Mouse (Mus musculus): Measurements from ENCODE around the gene Terf2ip. TPM values are rescaled to one million over a fixed set of nuclear protein-coding genes. Genes with fewer than 3 reads are reported as not detected.

Gene Terf2ip
- polyA plus RNA-seq, 1 experiment: 9.0 TPM

DNA sequence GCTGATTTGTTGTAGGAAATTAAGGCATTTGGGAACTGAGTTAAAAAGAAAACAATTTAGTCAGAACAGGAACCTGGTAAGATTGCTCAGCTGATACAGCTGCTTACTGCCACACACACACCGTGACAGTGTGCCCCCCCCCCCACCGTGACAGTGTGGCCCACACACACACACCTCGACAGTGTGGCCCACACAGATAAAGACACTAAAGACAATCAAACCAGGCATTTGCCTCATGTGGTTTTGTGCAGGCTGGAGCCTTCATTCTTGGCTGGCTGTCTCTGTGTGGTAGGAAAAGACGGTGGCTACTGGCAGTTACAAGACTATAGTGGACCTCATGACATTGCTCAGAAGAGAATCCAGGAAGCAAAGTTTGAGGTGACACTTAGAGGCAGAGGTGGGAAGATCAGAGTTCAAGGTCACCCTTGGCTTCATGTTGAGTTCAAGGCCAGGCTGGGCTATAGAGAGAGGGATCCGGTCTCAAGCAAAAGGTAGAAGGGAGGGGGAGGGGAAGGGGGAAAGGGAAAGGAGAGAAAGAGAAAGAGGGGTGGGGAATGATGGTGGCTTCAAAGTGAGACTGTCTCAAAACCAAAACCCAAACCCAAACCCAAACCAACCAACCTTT lies 43.8 kb upstream of the Terf2ip start:
- WGBS: 83% methylated on average over 5 of the region's 5 CpGs
- Histone ChIP-seq H3K4me1 (ENCODE audit: control insufficient read depth, insufficient read depth, low read length) (no peaks in the 10 kb centered on the region), H3K36me3 (ENCODE audit: control insufficient read depth, insufficient read depth, low read length) (no peaks in the 10 kb centered on the region), H3K27ac (ENCODE audit: insufficient read depth, low read depth, low read length) (no peak overlapping the region), H3K27me3 (replicated peaks; ENCODE audit: control insufficient read depth, insufficient read depth, low read length) (no peaks in the 10 kb centered on the region), H3K4me3 (ENCODE audit: insufficient read depth, low read depth, low read length) (no peak overlapping the region)
- DNase-seq: no peak
- TF ChIP-seq CTCF (conservative IDR thresholded peaks at IDR 0.05; ENCODE audit: insufficient read depth, insufficient read length, low read depth, low read length) (no peak), POLR2A (IDR thresholded peaks at IDR 0.05; ENCODE audit: low read depth, low read length) (no peak)

DNA sequence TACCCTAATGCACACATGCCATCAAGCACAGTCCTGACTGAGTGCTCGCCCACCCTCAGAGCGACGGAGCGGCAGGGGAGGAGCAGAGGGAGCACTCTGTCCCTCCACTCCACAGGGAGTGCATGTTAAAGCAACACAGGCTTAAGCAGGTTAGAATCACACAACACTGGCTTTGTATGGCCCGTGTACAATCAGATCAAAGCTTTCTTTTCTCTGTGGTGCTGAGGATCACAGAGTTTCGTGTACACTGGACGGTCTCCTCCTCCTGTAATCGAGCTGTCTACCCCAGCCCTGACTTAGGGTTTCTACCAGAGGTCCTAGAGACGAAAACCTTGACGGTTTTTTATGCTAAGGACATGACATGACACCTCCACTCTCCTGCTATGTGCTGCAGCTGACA lies 42.7 kb upstream of the Terf2ip start:
- WGBS: 88% methylated on average over 10 of the region's 10 CpGs
- no peaks in the 10 kb centered on the region for H3K4me1 ChIP-seq (ENCODE audit: control insufficient read depth, insufficient read depth, low read length)
- TF ChIP-seq CTCF (conservative IDR thresholded peaks at IDR 0.05; ENCODE audit: insufficient read depth, insufficient read length, low read depth, low read length): no peak
- no peak for TF ChIP-seq POLR2A (IDR thresholded peaks at IDR 0.05; ENCODE audit: low read depth, low read length)
- no peak overlapping the region for H3K27ac ChIP-seq (ENCODE audit: insufficient read depth, low read depth, low read length)
- no peaks in the 10 kb centered on the region for H3K27me3 ChIP-seq (replicated peaks; ENCODE audit: control insufficient read depth, insufficient read depth, low read length)
- H3K4me3 ChIP-seq (ENCODE audit: insufficient read depth, low read depth, low read length): no peak overlapping the region
- DNase-seq: no peak
- H3K36me3 ChIP-seq (ENCODE audit: control insufficient read depth, insufficient read depth, low read length): no peaks in the 10 kb centered on the region

DNA sequence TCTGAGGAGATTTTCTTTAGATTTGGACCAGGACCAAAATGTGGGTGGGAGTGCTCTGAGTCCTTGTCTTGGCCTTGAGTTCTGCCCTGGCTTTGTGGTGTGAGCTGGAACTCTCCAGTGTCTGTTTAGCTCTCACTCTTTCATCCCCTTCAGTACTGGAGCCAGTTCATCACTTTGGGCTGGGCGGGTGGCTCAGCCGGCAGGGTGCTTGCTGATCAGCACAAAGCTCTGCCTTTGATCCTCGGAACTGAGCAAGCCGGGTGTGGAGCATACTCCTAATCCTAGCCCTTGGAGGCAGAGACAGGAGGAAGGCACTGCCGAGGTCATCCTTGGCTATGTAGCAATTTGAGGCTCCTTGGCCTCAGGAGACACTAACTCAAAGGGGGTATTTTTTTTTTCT lies 42.2 kb upstream of the Terf2ip start:
- H3K4me1 ChIP-seq (ENCODE audit: control insufficient read depth, insufficient read depth, low read length): no peaks in the 10 kb centered on the region
- WGBS: 62% methylated on average over 5 of the region's 5 CpGs
- no peak for DNase-seq

DNA sequence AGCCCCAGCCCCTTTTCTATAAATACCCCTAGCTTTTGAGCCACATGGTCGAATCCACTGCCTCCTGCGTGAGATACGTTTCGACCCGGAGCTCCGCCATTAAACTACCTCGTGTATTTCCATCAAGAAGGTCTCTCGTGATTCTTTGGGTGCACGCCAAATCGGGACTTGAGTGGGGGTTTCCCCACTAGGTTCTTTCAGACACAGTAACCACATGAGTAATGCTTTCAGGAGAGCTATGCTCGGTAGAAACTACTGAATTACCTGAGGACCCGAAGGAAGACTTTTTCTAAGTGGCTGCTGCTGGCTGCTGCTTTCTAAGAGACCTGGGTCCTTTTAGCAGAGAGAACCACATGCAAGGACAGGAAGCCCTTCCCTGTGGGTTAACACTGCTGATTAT lies 37.1 kb upstream of the Terf2ip start:
- WGBS: 95% methylated on average over 12 of the region's 12 CpGs
- Histone ChIP-seq H3K27me3 (replicated peaks; ENCODE audit: control insufficient read depth, insufficient read depth, low read length) (no peaks in the 10 kb centered on the region), H3K27ac (ENCODE audit: insufficient read depth, low read depth, low read length) (no peak overlapping the region), H3K4me1 (ENCODE audit: control insufficient read depth, insufficient read depth, low read length) (no peaks in the 10 kb centered on the region), H3K36me3 (ENCODE audit: control insufficient read depth, insufficient read depth, low read length) (no peaks in the 10 kb centered on the region), H3K4me3 (ENCODE audit: insufficient read depth, low read depth, low read length) (no peak overlapping the region)
- no peak for DNase-seq
- TF ChIP-seq POLR2A (IDR thresholded peaks at IDR 0.05; ENCODE audit: low read depth, low read length) (no peak), CTCF (conservative IDR thresholded peaks at IDR 0.05; ENCODE audit: insufficient read depth, insufficient read length, low read depth, low read length) (no peak)

More for the DNA sequence above, 42.2 kb upstream of the Terf2ip start:
- H3K36me3 ChIP-seq (ENCODE audit: control insufficient read depth, insufficient read depth, low read length): no peaks in the 10 kb centered on the region
- no peaks in the 10 kb centered on the region for H3K27me3 ChIP-seq (replicated peaks; ENCODE audit: control insufficient read depth, insufficient read depth, low read length)
- TF ChIP-seq POLR2A (IDR thresholded peaks at IDR 0.05; ENCODE audit: low read depth, low read length) (no peak), CTCF (conservative IDR thresholded peaks at IDR 0.05; ENCODE audit: insufficient read depth, insufficient read length, low read depth, low read length) (no peak)
- no peak overlapping the region for H3K4me3 ChIP-seq (ENCODE audit: insufficient read depth, low read depth, low read length)
- no peak overlapping the region for H3K27ac ChIP-seq (ENCODE audit: insufficient read depth, low read depth, low read length)

DNA sequence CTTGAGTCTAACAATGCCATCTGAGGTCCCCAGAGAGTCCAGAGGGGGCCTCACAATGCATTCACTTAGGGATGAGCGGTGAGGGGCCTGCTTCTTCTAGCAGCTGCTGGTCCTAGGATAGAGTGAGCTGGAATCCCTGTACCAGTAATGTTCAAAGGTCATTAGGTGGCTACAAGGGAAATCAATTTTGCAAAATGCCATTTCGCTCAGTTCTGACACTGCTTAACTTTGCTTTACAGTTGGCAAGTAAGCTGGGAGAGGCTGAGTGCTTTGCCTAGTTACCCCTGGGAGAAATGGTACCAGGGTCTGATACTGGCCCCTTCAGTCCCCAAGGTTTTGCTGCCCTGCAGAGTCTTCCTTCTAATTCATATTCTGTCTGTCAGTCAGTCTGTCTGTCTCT lies 35.5 kb upstream of the Terf2ip start:
- 93% methylated on average over 2 of the region's 2 CpGs for WGBS
- Histone ChIP-seq H3K4me1 (ENCODE audit: control insufficient read depth, insufficient read depth, low read length) (no peaks in the 10 kb centered on the region), H3K27me3 (replicated peaks; ENCODE audit: control insufficient read depth, insufficient read depth, low read length) (no peaks in the 10 kb centered on the region), H3K36me3 (ENCODE audit: control insufficient read depth, insufficient read depth, low read length) (no peaks in the 10 kb centered on the region), H3K27ac (ENCODE audit: insufficient read depth, low read depth, low read length) (no peak overlapping the region), H3K4me3 (ENCODE audit: insufficient read depth, low read depth, low read length) (no peak overlapping the region)
- TF ChIP-seq CTCF (conservative IDR thresholded peaks at IDR 0.05; ENCODE audit: insufficient read depth, insufficient read length, low read depth, low read length) (no peak), POLR2A (IDR thresholded peaks at IDR 0.05; ENCODE audit: low read depth, low read length) (no peak)
- no peak for DNase-seq

DNA sequence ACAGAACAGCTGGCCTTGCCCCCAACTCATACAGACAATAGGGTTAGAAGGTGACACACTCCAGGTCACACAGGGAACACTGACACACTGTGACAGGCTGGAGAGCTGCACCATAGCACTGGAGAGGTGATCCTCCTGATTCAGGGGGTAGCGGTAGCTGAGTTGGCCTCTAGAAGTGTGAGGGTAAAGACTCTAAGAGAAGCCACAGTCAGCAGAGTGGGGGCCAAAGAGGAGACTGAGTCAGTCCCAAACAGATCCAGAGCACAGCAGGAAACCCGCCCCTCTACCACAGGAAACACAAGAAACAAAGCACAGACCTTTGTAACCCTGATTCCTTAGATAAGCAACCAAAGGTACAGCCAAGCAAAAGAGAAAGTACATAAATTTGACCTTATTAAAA lies 34.9 kb upstream of the Terf2ip start:
- Histone ChIP-seq H3K4me3 (ENCODE audit: insufficient read depth, low read depth, low read length) (no peak overlapping the region), H3K36me3 (ENCODE audit: control insufficient read depth, insufficient read depth, low read length) (no peaks in the 10 kb centered on the region), H3K27ac (ENCODE audit: insufficient read depth, low read depth, low read length) (no peak overlapping the region), H3K4me1 (ENCODE audit: control insufficient read depth, insufficient read depth, low read length) (no peaks in the 10 kb centered on the region), H3K27me3 (replicated peaks; ENCODE audit: control insufficient read depth, insufficient read depth, low read length) (no peaks in the 10 kb centered on the region)
- TF ChIP-seq CTCF (conservative IDR thresholded peaks at IDR 0.05; ENCODE audit: insufficient read depth, insufficient read length, low read depth, low read length) (no peak), POLR2A (IDR thresholded peaks at IDR 0.05; ENCODE audit: low read depth, low read length) (no peak)
- no peak for DNase-seq
- 81% methylated on average over 2 of the region's 2 CpGs for WGBS

DNA sequence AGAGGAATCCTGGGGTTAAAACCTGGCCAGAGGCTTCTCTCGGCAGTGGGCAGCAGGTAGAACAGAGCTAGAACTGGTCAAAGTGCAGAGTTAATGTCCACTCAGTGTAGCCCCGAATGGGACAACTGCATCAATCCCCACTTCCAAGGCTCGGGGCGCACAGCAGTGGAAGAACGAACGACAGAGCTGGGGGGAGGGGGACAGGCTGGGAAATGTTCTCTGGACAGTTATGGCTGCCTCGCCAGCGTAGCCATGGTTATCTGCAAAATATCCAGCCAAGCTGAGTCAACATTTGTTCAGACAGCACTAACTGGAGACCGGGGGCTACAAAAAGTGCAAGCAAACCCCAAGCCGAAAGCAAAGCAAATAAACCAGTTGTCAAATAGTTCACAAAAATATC lies 33.1 kb upstream of the Terf2ip start:
- Histone ChIP-seq H3K27me3 (replicated peaks; ENCODE audit: control insufficient read depth, insufficient read depth, low read length) (no peaks in the 10 kb centered on the region), H3K27ac (ENCODE audit: insufficient read depth, low read depth, low read length) (no peak overlapping the region), H3K4me3 (ENCODE audit: insufficient read depth, low read depth, low read length) (no peak overlapping the region), H3K4me1 (ENCODE audit: control insufficient read depth, insufficient read depth, low read length) (no peaks in the 10 kb centered on the region), H3K36me3 (ENCODE audit: control insufficient read depth, insufficient read depth, low read length) (no peaks in the 10 kb centered on the region)
- TF ChIP-seq CTCF (conservative IDR thresholded peaks at IDR 0.05; ENCODE audit: insufficient read depth, insufficient read length, low read depth, low read length) (no peak), POLR2A (IDR thresholded peaks at IDR 0.05; ENCODE audit: low read depth, low read length) (no peak)
- 67% methylated on average over 10 of the region's 10 CpGs for WGBS
- DNase-seq: no peak
